Mouse (Mus musculus): ENCODE measurements around the gene Kcnq1. TPM values are rescaled to one million over a fixed set of nuclear protein-coding genes. Genes with fewer than 3 reads are reported as not detected.

Kcnq1 gene
- polyA plus RNA-seq, 1 experiment from 2014 or later, result 1.5 TPM

- WGBS, result 49% methylated on average over 20 of the region's 20 CpGs
- Histone ChIP-seq H3K9ac (ENCODE audit: low read length) (peak overlapping the region; percentile 62), H3K4me3 (ENCODE audit: low read depth, low read length) (peak overlapping the region; percentile 53), H3K9me3 (ENCODE audit: control insufficient read depth, low read length) (no peaks in the 10 kb centered on the region), H3K4me1 (ENCODE audit: control insufficient read depth, insufficient read depth, low read length) (peaks cover 14% of the 10 kb centered on the region), H3K36me3 (ENCODE audit: control insufficient read depth, insufficient read depth, low read length) (no peaks in the 10 kb centered on the region), H3K27me3 (ENCODE audit: control insufficient read depth, insufficient read depth, low read length) (no peaks in the 10 kb centered on the region), H3K4me2 (ENCODE audit: low read depth, severe bottlenecking) (peak overlapping the region; percentile 52), H3K27ac (replicated peaks; ENCODE audit: low read depth, low read length) (peak overlapping the region; percentile 40; the same call in 1 of the 2 replicates)
- ATAC-seq (ENCODE audit: insufficient number of reproducible peaks, low FRiP score, low TSS enrichment, low read depth), result peak; percentile 11; the same call in 1 of the 2 replicates
- DNase-seq (ENCODE audit: low spot score), result no peak
These were observed 189.8 kb downstream of the Kcnq1 start for GRCm38 (mm10) chr7:143296001-143296379.

DNA sequence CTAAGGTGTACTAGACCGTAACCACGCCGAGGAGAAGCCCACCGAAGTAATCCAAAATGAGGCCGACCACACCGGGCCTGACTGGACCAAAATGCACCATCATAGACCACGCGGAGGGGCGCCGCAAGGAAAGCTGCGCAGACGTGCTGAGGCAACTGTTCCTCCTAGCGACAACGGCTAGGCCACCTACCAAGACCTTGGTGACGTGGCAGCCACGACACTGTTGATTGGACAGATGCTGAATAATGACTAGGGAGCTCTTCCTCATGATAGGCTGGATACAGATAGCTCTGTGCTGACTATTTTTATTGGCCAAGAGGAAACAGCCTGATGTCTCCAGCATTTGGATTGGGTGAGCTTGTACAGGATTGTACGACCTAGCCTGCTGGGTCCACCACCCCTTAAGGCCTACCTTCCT, 190.2 kb downstream of the Kcnq1 start:
- Histone ChIP-seq H3K27ac (replicated peaks; ENCODE audit: low read depth, low read length) (peak overlapping the region; percentile 40; the same call in 1 of the 2 replicates), H3K9ac (ENCODE audit: low read length) (no peak overlapping the region; the same call in 1 of the 2 replicates), H3K4me3 (ENCODE audit: low read depth, low read length) (peak overlapping the region; percentile 53), H3K27me3 (ENCODE audit: control insufficient read depth, insufficient read depth, low read length) (no peaks in the 10 kb centered on the region), H3K36me3 (ENCODE audit: control insufficient read depth, insufficient read depth, low read length) (no peaks in the 10 kb centered on the region), H3K4me2 (ENCODE audit: low read depth, severe bottlenecking) (peak overlapping the region; percentile 52), H3K9me3 (ENCODE audit: control insufficient read depth, low read length) (no peaks in the 10 kb centered on the region), H3K4me1 (ENCODE audit: control insufficient read depth, insufficient read depth, low read length) (peaks cover 14% of the 10 kb centered on the region)
- peak; percentile 90 for DNase-seq (ENCODE audit: low spot score)
- 51% methylated on average over 17 of the region's 17 CpGs for WGBS
- ATAC-seq (ENCODE audit: insufficient number of reproducible peaks, low FRiP score, low TSS enrichment, low read depth), result peak; percentile 92

GRCm38 (mm10) chr7:143300037-143300436, 193.9 kb downstream of the Kcnq1 start:
- H3K27me3 ChIP-seq (ENCODE audit: control insufficient read depth, insufficient read depth, low read length), result no peaks in the 10 kb centered on the region
- no peaks in the 10 kb centered on the region for H3K36me3 ChIP-seq (ENCODE audit: control insufficient read depth, insufficient read depth, low read length)
- H3K27ac ChIP-seq (replicated peaks; ENCODE audit: low read depth, low read length), result peak overlapping the region; percentile 74
- H3K9me3 ChIP-seq (ENCODE audit: control insufficient read depth, low read length), result no peaks in the 10 kb centered on the region
- DNase-seq (ENCODE audit: low spot score) (peak; percentile 49), ATAC-seq (ENCODE audit: insufficient number of reproducible peaks, low FRiP score, low TSS enrichment, low read depth) (peak; percentile 13; the same call in 1 of the 2 replicates)
- 25% methylated on average over 7 of the region's 7 CpGs for WGBS
- peak overlapping the region; percentile 38; the same call in 1 of the 2 replicates for H3K9ac ChIP-seq (ENCODE audit: low read length)
- peak overlapping the region; percentile 7; the same call in 1 of the 2 replicates for H3K4me2 ChIP-seq (ENCODE audit: low read depth, severe bottlenecking)
- H3K4me1 ChIP-seq (ENCODE audit: control insufficient read depth, insufficient read depth, low read length), result peaks cover 18% of the 10 kb centered on the region
- H3K4me3 ChIP-seq (ENCODE audit: low read depth, low read length), result no peak overlapping the region

DNA sequence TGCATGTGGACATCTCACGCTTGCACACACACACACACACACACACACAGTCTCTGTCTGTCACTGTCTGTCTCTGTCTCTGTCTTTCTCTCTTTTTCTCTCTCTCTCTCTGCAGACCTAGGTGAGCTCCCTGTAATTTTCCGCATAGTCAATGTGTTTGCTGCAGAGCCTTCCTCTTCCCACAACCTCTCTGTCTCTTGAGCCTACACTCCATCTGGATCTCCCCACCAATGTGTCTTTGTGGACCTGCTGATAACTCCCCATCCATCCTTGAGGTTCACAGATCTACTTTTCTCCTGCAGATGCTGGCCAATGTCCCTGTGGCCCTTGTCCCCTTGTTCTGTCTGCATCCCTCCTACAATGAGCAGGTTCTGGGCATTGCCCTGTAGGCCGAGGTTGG, 194.5 kb downstream of the Kcnq1 start:
- ATAC-seq (ENCODE audit: insufficient number of reproducible peaks, low FRiP score, low TSS enrichment, low read depth), result no peak
- Histone ChIP-seq H3K4me3 (ENCODE audit: low read depth, low read length) (no peak overlapping the region), H3K9me3 (ENCODE audit: control insufficient read depth, low read length) (no peaks in the 10 kb centered on the region), H3K36me3 (ENCODE audit: control insufficient read depth, insufficient read depth, low read length) (no peaks in the 10 kb centered on the region), H3K4me1 (ENCODE audit: control insufficient read depth, insufficient read depth, low read length) (peaks cover 21% of the 10 kb centered on the region), H3K9ac (ENCODE audit: low read length) (no peak overlapping the region), H3K27me3 (ENCODE audit: control insufficient read depth, insufficient read depth, low read length) (no peaks in the 10 kb centered on the region), H3K4me2 (ENCODE audit: low read depth, severe bottlenecking) (no peak overlapping the region), H3K27ac (replicated peaks; ENCODE audit: low read depth, low read length) (peak overlapping the region; percentile 74; the same call in 1 of the 2 replicates)
- WGBS, result 86% methylated on average over 3 of the region's 3 CpGs
- DNase-seq (ENCODE audit: low spot score), result no peak

GRCm38 (mm10) chr7:143302156-143302555, 196.0 kb downstream of the Kcnq1 start:
- no peak overlapping the region for H3K27ac ChIP-seq (replicated peaks; ENCODE audit: low read depth, low read length)
- DNase-seq (ENCODE audit: low spot score) (no peak), ATAC-seq (ENCODE audit: insufficient number of reproducible peaks, low FRiP score, low TSS enrichment, low read depth) (no peak)
- peaks cover 25% of the 10 kb centered on the region for H3K4me1 ChIP-seq (ENCODE audit: control insufficient read depth, insufficient read depth, low read length)
- H3K27me3 ChIP-seq (ENCODE audit: control insufficient read depth, insufficient read depth, low read length), result no peaks in the 10 kb centered on the region
- no peak overlapping the region for H3K9ac ChIP-seq (ENCODE audit: low read length)
- no peak overlapping the region for H3K4me2 ChIP-seq (ENCODE audit: low read depth, severe bottlenecking)
- H3K36me3 ChIP-seq (ENCODE audit: control insufficient read depth, insufficient read depth, low read length), result no peaks in the 10 kb centered on the region
- H3K4me3 ChIP-seq (ENCODE audit: low read depth, low read length), result no peak overlapping the region
- H3K9me3 ChIP-seq (ENCODE audit: control insufficient read depth, low read length), result no peaks in the 10 kb centered on the region
- 86% methylated on average over 7 of the region's 7 CpGs for WGBS

GRCm38 (mm10) chr7:143302593-143303238, 196.6 kb downstream of the Kcnq1 start:
- H3K36me3 ChIP-seq (ENCODE audit: control insufficient read depth, insufficient read depth, low read length), result no peaks in the 10 kb centered on the region
- H3K27ac ChIP-seq (replicated peaks; ENCODE audit: low read depth, low read length), result no peak overlapping the region
- no peaks in the 10 kb centered on the region for H3K27me3 ChIP-seq (ENCODE audit: control insufficient read depth, insufficient read depth, low read length)
- H3K4me1 ChIP-seq (ENCODE audit: control insufficient read depth, insufficient read depth, low read length), result peaks cover 25% of the 10 kb centered on the region
- WGBS, result 56% methylated on average over 9 of the region's 9 CpGs
- DNase-seq (ENCODE audit: low spot score), result no peak
- H3K4me3 ChIP-seq (ENCODE audit: low read depth, low read length), result no peak overlapping the region
- no peak overlapping the region for H3K9ac ChIP-seq (ENCODE audit: low read length)
- no peak overlapping the region for H3K4me2 ChIP-seq (ENCODE audit: low read depth, severe bottlenecking)
- no peak for ATAC-seq (ENCODE audit: insufficient number of reproducible peaks, low FRiP score, low TSS enrichment, low read depth)
- H3K9me3 ChIP-seq (ENCODE audit: control insufficient read depth, low read length), result no peaks in the 10 kb centered on the region

DNA sequence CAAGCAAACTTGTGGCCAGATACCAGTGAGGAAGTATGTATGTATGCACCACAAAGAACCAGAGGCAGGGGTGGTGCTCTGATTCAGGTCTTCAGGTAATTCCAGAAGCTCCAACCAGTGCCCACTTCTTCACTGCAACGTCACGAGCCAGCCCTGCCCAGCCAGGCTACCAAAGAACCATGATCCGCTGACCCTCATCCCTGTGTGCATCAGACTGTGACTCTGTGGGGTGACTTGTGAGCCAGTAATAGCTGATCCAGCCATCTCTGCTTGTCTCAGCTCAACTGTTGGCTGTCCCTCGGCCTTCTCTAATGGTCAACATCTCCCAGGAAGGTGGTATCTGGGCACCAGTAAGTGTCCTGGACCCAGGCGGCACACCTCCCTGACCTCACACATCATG, 197.4 kb downstream of the Kcnq1 start:
- H3K27me3 ChIP-seq (ENCODE audit: control insufficient read depth, insufficient read depth, low read length), result no peaks in the 10 kb centered on the region
- H3K36me3 ChIP-seq (ENCODE audit: control insufficient read depth, insufficient read depth, low read length), result no peaks in the 10 kb centered on the region
- H3K9me3 ChIP-seq (ENCODE audit: control insufficient read depth, low read length), result no peaks in the 10 kb centered on the region
- WGBS, result 94% methylated on average over 5 of the region's 5 CpGs
- H3K27ac ChIP-seq (replicated peaks; ENCODE audit: low read depth, low read length), result no peak overlapping the region
- no peak overlapping the region for H3K9ac ChIP-seq (ENCODE audit: low read length)
- ATAC-seq (ENCODE audit: insufficient number of reproducible peaks, low FRiP score, low TSS enrichment, low read depth) (no peak), DNase-seq (ENCODE audit: low spot score) (no peak)
- H3K4me3 ChIP-seq (ENCODE audit: low read depth, low read length), result no peak overlapping the region
- no peak overlapping the region for H3K4me2 ChIP-seq (ENCODE audit: low read depth, severe bottlenecking)
- peaks cover 25% of the 10 kb centered on the region for H3K4me1 ChIP-seq (ENCODE audit: control insufficient read depth, insufficient read depth, low read length)

- H3K4me2 ChIP-seq (ENCODE audit: low read depth, severe bottlenecking), result peak overlapping the region; percentile 8; the same call in 1 of the 2 replicates
- DNase-seq (ENCODE audit: low spot score) (peak; percentile 78), ATAC-seq (ENCODE audit: insufficient number of reproducible peaks, low FRiP score, low TSS enrichment, low read depth) (peak; percentile 93)
- no peak overlapping the region for H3K9ac ChIP-seq (ENCODE audit: low read length)
- no peaks in the 10 kb centered on the region for H3K9me3 ChIP-seq (ENCODE audit: control insufficient read depth, low read length)
- no peaks in the 10 kb centered on the region for H3K27me3 ChIP-seq (ENCODE audit: control insufficient read depth, insufficient read depth, low read length)
- H3K4me1 ChIP-seq (ENCODE audit: control insufficient read depth, insufficient read depth, low read length), result peaks cover 14% of the 10 kb centered on the region
- no peak overlapping the region for H3K4me3 ChIP-seq (ENCODE audit: low read depth, low read length)
- peak overlapping the region; percentile 73 for H3K27ac ChIP-seq (replicated peaks; ENCODE audit: low read depth, low read length)
- no peaks in the 10 kb centered on the region for H3K36me3 ChIP-seq (ENCODE audit: control insufficient read depth, insufficient read depth, low read length)
- 13% methylated on average over 10 of the region's 10 CpGs for WGBS
These were observed 199.6 kb downstream of the Kcnq1 start for GRCm38 (mm10) chr7:143305808-143306207.

Measured in limb, embryonic 11.5 days (tissue).